Mouse (Mus musculus): ENCODE data around the gene Vstm4. TPM values are rescaled to one million over a fixed set of nuclear protein-coding genes. Genes with fewer than 3 reads are reported as not detected.

Gene Vstm4
- total and polyA plus RNA-seq, 2 experiments from 2014 or later, result 9.2 to 11.4 TPM

DNA sequence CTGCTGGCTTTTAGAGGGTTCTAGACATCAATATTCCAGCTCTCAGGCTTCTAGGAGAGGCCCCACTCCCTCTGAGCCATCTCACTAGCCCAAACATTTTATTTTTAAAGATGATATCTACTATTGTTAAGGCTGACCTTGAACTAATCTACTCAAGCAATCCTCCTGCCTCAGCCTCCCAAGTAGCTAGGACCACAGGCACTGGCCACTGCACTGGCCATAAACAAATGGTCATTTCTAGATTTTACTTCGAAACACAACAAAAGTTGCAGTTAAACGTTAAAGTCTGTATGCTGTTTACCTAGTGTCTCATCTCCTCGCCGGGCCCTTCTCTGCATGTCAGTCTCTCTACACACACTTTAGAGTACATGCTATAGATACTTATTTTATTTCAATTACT, 2.5 kb upstream of the Vstm4 start:
- H3K36me3 ChIP-seq (ENCODE audit: insufficient read depth, low read length), result no peaks in the 10 kb centered on the region
- TF ChIP-seq CTCF (IDR thresholded peaks at IDR 0.05), result no peak
- no peak overlapping the region for H3K4me2 ChIP-seq (ENCODE audit: low read depth, low read length, poor library complexity, severe bottlenecking)
- H3K4me1 ChIP-seq (ENCODE audit: insufficient read depth, low read length), result 0 out of 2 replicates have a peak, but pooled peaks cover 3% of the 10 kb centered on the region
- DNase-seq (ENCODE audit: low spot score), result no peak
- no peak for ATAC-seq (ENCODE audit: low FRiP score)
- H3K4me3 ChIP-seq (ENCODE audit: low read depth, low read length), result no peak overlapping the region
- H3K9me3 ChIP-seq (ENCODE audit: low read length), result no peaks in the 10 kb centered on the region
- WGBS, result 96% methylated on average over 4 of the region's 4 CpGs
- no peak overlapping the region for H3K9ac ChIP-seq (replicated peaks; ENCODE audit: low read length, poor library complexity, severe bottlenecking)
- no peak overlapping the region for H3K27ac ChIP-seq (ENCODE audit: low read depth, low read length)
- H3K27me3 ChIP-seq (ENCODE audit: insufficient read depth, low read length), result peaks cover 10% of the 10 kb centered on the region; the same call in 1 of the 2 replicates

DNA sequence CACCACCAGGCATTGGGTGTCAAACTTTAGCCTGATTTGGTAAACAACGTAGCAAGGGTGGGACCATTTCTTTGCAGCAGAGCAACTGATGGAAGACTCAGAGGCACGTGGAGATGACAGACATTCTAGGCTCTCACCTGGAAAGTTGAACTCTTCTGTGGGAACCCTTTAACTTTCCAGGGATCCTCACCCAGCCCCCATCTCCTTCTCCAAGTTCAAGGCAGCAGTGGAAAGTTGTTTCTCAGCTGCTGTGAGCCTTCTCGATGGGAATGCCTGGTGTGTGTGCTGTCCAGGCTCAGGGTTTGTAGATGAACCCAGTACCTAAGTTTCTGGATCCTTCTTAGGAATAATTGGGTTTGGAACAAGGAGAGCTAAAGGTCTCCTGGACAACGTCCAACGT, 310 bp upstream of the Vstm4 start:
- no peak overlapping the region for H3K9ac ChIP-seq (replicated peaks; ENCODE audit: low read length, poor library complexity, severe bottlenecking)
- H3K27me3 ChIP-seq (ENCODE audit: insufficient read depth, low read length), result peaks cover 10% of the 10 kb centered on the region; the same call in 1 of the 2 replicates
- WGBS, result 44% methylated on average over 5 of the region's 5 CpGs
- H3K27ac ChIP-seq (ENCODE audit: low read depth, low read length), result no peak overlapping the region
- 0 out of 2 replicates have a peak, but pooled peaks cover 3% of the 10 kb centered on the region for H3K4me1 ChIP-seq (ENCODE audit: insufficient read depth, low read length)
- peak overlapping the region; percentile 98 for H3K4me2 ChIP-seq (ENCODE audit: low read depth, low read length, poor library complexity, severe bottlenecking)
- no peaks in the 10 kb centered on the region for H3K36me3 ChIP-seq (ENCODE audit: insufficient read depth, low read length)
- H3K9me3 ChIP-seq (ENCODE audit: low read length), result no peaks in the 10 kb centered on the region
- peak overlapping the region; percentile 50 for H3K4me3 ChIP-seq (ENCODE audit: low read depth, low read length)
- DNase-seq (ENCODE audit: low spot score), result no peak
- no peak for ATAC-seq (ENCODE audit: low FRiP score)
- TF ChIP-seq CTCF (IDR thresholded peaks at IDR 0.05), result no peak

DNA sequence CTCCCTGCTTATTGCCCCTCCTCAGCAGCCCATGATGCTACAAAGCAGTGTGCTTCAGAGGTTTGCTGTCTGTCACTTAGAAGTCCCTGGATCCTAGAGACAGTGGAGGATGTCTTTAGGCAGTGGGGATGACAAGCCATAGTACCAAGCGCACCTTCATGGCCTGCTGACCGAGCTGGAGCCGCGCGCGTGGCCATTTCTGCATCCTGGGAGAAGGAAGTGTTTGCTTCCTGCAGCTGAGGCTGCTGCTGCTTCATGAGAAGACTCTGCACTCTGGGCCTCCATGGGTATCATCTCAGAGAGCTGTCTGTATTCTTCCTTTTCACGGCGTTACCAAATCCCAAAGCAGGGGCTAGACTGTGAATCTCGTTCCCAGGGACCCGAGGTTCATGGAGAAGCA, 1.8 kb downstream of the Vstm4 start:
- DNase-seq (ENCODE audit: low spot score) (no peak), ATAC-seq (ENCODE audit: low FRiP score) (no peak)
- Histone ChIP-seq H3K36me3 (ENCODE audit: insufficient read depth, low read length) (no peaks in the 10 kb centered on the region), H3K9me3 (ENCODE audit: low read length) (no peaks in the 10 kb centered on the region), H3K27me3 (ENCODE audit: insufficient read depth, low read length) (peaks cover 10% of the 10 kb centered on the region; the same call in 1 of the 2 replicates), H3K4me3 (ENCODE audit: low read depth, low read length) (no peak overlapping the region), H3K27ac (ENCODE audit: low read depth, low read length) (no peak overlapping the region), H3K9ac (replicated peaks; ENCODE audit: low read length, poor library complexity, severe bottlenecking) (no peak overlapping the region), H3K4me1 (ENCODE audit: insufficient read depth, low read length) (0 out of 2 replicates have a peak, but pooled peaks cover 3% of the 10 kb centered on the region), H3K4me2 (ENCODE audit: low read depth, low read length, poor library complexity, severe bottlenecking) (no peak overlapping the region)
- 90% methylated on average over 10 of the region's 10 CpGs for WGBS
- no peak for TF ChIP-seq CTCF (IDR thresholded peaks at IDR 0.05)

DNA sequence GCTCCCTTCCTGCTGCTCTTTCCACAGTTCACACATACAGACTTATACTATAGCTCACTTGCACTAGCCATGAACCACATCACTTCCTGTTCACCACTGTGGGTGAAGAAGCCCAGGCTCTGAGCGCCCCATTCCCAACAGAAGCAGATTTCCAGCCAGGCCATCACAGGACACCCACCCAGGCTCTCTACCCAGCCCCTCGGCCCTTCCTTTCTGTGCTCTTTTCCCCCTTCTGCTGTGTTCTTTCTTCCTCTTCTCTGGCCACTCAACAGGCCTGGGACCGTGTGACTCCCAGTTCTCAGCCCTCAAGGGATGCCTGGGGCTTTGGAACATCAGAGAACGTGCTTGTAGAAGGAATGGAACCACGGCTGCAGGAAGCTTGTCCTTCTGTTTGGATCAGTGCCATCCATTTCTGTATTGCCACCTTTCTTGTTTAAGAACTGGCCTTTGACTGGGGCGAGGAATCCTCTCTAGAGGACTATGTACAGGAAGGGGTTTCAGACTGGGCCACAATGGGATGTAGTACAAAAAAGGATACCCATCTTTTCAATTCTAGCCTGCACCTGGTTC, 2.5 kb downstream of the Vstm4 start:
- DNase-seq (ENCODE audit: low spot score), result no peak
- Histone ChIP-seq H3K9ac (replicated peaks; ENCODE audit: low read length, poor library complexity, severe bottlenecking) (no peak overlapping the region), H3K4me3 (ENCODE audit: low read depth, low read length) (no peak overlapping the region), H3K27ac (ENCODE audit: low read depth, low read length) (no peak overlapping the region), H3K27me3 (ENCODE audit: insufficient read depth, low read length) (peaks cover 10% of the 10 kb centered on the region; the same call in 1 of the 2 replicates), H3K9me3 (ENCODE audit: low read length) (no peaks in the 10 kb centered on the region), H3K36me3 (ENCODE audit: insufficient read depth, low read length) (no peaks in the 10 kb centered on the region), H3K4me2 (ENCODE audit: low read depth, low read length, poor library complexity, severe bottlenecking) (no peak overlapping the region), H3K4me1 (ENCODE audit: insufficient read depth, low read length) (0 out of 2 replicates have a peak, but pooled peaks cover 3% of the 10 kb centered on the region)
- no peak for TF ChIP-seq CTCF (IDR thresholded peaks at IDR 0.05)
- WGBS, result 68% methylated on average over 6 of the region's 6 CpGs
- ATAC-seq (ENCODE audit: low FRiP score), result no peak

DNA sequence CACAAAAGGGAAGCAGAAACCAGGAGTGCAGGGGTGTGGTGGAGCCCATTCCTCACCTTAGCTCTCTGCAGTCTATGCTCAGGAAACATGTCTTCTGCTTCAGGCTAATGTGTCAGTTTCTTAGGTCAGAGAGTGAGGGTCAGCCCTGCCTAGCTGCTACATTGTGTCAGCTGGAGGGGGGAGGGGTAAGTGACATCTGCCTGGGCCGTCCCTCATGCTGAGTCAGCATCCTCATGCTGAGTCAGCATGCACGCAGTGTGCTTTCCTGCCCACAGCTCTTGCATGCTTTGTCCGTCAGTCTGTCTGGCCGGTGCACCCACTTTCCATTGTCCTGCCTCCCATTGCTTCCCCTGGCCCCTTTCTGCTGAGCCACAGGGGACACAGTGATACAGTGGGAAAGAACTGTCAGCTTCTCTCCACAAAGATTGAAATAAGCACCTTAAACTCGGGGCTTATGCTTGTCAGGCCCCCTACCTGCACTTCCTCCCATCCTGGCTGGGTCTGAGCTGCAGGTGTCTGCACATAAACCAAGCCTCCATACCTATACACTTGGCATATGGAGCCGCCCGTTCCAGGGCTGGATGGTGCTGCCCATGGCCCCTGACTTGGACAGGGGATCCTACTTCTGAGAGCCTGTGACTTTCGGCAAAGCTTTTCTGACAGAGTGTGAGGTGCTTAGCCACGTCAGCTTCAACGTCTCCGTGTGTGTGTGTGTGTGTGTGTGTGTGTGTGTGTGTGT, 3.4 kb downstream of the Vstm4 start:
- H3K36me3 ChIP-seq (ENCODE audit: insufficient read depth, low read length), result no peaks in the 10 kb centered on the region
- H3K27ac ChIP-seq (ENCODE audit: low read depth, low read length), result no peak overlapping the region
- H3K4me3 ChIP-seq (ENCODE audit: low read depth, low read length), result no peak overlapping the region
- no peak for TF ChIP-seq CTCF (IDR thresholded peaks at IDR 0.05)
- no peak overlapping the region for H3K9ac ChIP-seq (replicated peaks; ENCODE audit: low read length, poor library complexity, severe bottlenecking)
- H3K4me2 ChIP-seq (ENCODE audit: low read depth, low read length, poor library complexity, severe bottlenecking), result no peak overlapping the region
- no peaks in the 10 kb centered on the region for H3K9me3 ChIP-seq (ENCODE audit: low read length)
- WGBS, result 63% methylated on average over 11 of the region's 11 CpGs
- H3K4me1 ChIP-seq (ENCODE audit: insufficient read depth, low read length), result 0 out of 2 replicates have a peak, but pooled peaks cover 3% of the 10 kb centered on the region
- peaks cover 10% of the 10 kb centered on the region; the same call in 1 of the 2 replicates for H3K27me3 ChIP-seq (ENCODE audit: insufficient read depth, low read length)
- no peak for ATAC-seq (ENCODE audit: low FRiP score)
- DNase-seq (ENCODE audit: low spot score), result no peak

DNA sequence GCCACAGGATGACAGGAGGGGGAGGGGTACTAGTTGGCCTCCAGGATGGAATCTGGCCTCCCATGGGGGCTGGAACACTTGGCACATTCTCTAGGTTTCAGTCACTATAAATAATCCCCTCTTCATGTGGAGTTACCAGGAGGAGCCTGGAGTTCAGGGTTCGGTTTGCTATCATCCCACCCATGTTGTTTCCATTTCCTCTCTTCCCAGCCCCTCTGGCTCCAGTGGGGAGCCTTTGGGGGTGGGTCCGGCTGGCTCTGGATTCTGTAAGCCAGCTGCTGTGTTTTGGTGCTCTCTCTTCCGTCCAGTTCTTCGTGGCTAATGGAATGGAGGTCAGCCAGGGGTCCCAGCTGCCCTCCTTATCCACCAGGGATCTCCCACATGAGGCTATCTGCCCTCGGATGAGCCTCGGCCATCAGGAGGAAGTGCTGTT, 4.6 kb downstream of the Vstm4 start:
- DNase-seq (ENCODE audit: low spot score), result peak; percentile 52
- Histone ChIP-seq H3K4me2 (ENCODE audit: low read depth, low read length, poor library complexity, severe bottlenecking) (no peak overlapping the region), H3K27me3 (ENCODE audit: insufficient read depth, low read length) (peaks cover 9% of the 10 kb centered on the region; the same call in 1 of the 2 replicates), H3K36me3 (ENCODE audit: insufficient read depth, low read length) (no peaks in the 10 kb centered on the region), H3K9me3 (ENCODE audit: low read length) (no peaks in the 10 kb centered on the region), H3K9ac (replicated peaks; ENCODE audit: low read length, poor library complexity, severe bottlenecking) (no peak overlapping the region), H3K4me3 (ENCODE audit: low read depth, low read length) (no peak overlapping the region), H3K4me1 (ENCODE audit: insufficient read depth, low read length) (0 out of 2 replicates have a peak, but pooled peaks cover 3% of the 10 kb centered on the region), H3K27ac (ENCODE audit: low read depth, low read length) (no peak overlapping the region)
- TF ChIP-seq CTCF (IDR thresholded peaks at IDR 0.05), result no peak
- ATAC-seq (ENCODE audit: low FRiP score), result no peak
- WGBS, result 45% methylated on average over 6 of the region's 6 CpGs
